26 mouse cellular contexts compared by ENCODE assay signal in the genomic region with DNA sequence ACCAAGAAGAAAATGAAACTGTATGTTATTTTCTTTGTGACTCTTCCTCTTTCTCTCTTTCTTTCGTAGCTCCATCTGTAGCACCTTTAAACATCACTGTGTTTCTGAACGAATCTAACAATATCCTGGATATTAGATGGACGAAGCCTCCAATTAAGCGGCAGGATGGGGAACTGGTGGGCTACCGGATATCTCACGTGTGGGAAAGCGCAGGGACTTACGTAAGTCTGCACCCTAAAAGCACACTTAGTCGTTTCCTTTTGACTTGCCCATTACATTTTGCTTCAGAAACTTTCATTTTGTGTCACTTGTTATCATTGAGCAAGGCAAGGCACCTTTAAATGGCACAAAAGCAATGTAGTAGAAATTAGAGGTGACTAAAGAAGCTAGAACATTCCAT.
"Had no signal": no experiment of that assay in that cellular context is flagged by ENCODE, and none has a peak within 500 bp of the region (broad histone marks: within the 10 kb centered on the region; RNA-seq: fewer than 3 reads in every experiment).

No protein-coding gene starts in this region.

- H3K9ac ChIP-seq: embryonic facial prominence, embryonic 12.5 days; embryonic facial prominence, embryonic 13.5 days; embryonic facial prominence, embryonic 15.5 days; forebrain, embryonic 12.5 days; forebrain, embryonic 13.5 days; forebrain, embryonic 15.5 days; forebrain, postnatal 0 days had no signal

- H3K36me3 ChIP-seq: forebrain, embryonic 12.5 days; forebrain, embryonic 15.5 days had no signal

- ATAC-seq: forebrain, embryonic 13.5 days; forebrain, embryonic 14.5 days; forebrain, embryonic 15.5 days; forebrain, embryonic 16.5 days; forebrain, postnatal 0 days had no signal

- H3K27me3 ChIP-seq: embryonic facial prominence, embryonic 12.5 days; embryonic facial prominence, embryonic 13.5 days; embryonic facial prominence, embryonic 15.5 days; forebrain, embryonic 12.5 days; forebrain, embryonic 13.5 days; forebrain, embryonic 15.5 days had no signal

- DNase-seq: cerebellum, adult 9-10 months; cerebellum, adult 9-11 months; cerebellum, postnatal 10 days; cerebellum, postnatal 14 days; cerebellum, postnatal 25 days; cerebellum, postnatal 36 days; embryo, embryonic 11 days; forebrain, postnatal 0 days; gastrocnemius, adult 2 months; gastrocnemius, postnatal 10 days; gastrocnemius, postnatal 14 days; gastrocnemius, postnatal 25 days; gastrocnemius, postnatal 36 days; heart, adult 18-20 months; heart, adult 2 months had no signal

- H3K27ac ChIP-seq: embryonic facial prominence, embryonic 12.5 days; embryonic facial prominence, embryonic 13.5 days; embryonic facial prominence, embryonic 15.5 days; forebrain, embryonic 10.5 days; forebrain, embryonic 12.5 days; forebrain, embryonic 13.5 days; forebrain, embryonic 15.5 days; gastrocnemius, adult 2 months; heart, adult 2 months; heart, embryonic 10.5 days had no signal

- H3K4me1 ChIP-seq: embryonic facial prominence, embryonic 13.5 days; embryonic facial prominence, embryonic 15.5 days; forebrain, embryonic 12.5 days had no signal

- H3K4me2 ChIP-seq: embryonic facial prominence, embryonic 12.5 days; embryonic facial prominence, embryonic 13.5 days; embryonic facial prominence, embryonic 15.5 days; forebrain, embryonic 12.5 days; forebrain, embryonic 13.5 days; forebrain, embryonic 15.5 days had no signal

- H3K4me3 ChIP-seq: embryonic facial prominence, embryonic 12.5 days; embryonic facial prominence, embryonic 13.5 days; embryonic facial prominence, embryonic 15.5 days; erythroblast, embryonic 14.5 days; forebrain, embryonic 10.5 days; forebrain, embryonic 12.5 days; forebrain, embryonic 13.5 days; forebrain, embryonic 15.5 days; gastrocnemius, adult 2 months; heart, adult 2 months; heart, embryonic 10.5 days had no signal

- H3K9me3 ChIP-seq: embryonic facial prominence, embryonic 12.5 days; embryonic facial prominence, embryonic 13.5 days; embryonic facial prominence, embryonic 15.5 days; forebrain, embryonic 10.5 days; forebrain, embryonic 12.5 days; forebrain, embryonic 13.5 days; forebrain, embryonic 15.5 days; heart, embryonic 10.5 days had no signal
